Mouse (Mus musculus) spleen, postnatal 4 days (tissue): Measurements from ENCODE around the gene Myl12a.

Experiments
- DNase-seq, 2 experiments: peaks; one replicate each; pipeline ENCODE4 v3.0.0; 2022; ENCODE audit warnings: low spot score in 2 of 2

Myl12a gene

DNA sequence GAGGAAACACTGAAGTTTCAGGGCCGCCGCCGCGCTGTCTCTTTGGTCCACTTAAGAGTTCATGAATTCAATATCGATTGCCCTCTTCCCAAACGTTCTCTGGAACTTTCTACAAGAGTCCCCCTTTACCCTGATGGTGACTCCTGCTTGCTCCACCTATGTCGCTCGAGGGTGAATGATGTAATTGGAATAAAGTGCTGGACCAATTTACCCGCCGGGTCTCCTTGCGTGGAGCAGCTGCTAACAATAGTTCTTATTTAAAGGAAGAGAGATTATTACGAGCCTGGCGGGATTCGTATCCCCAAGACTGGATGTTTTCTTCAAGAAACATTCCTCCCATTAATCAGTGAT is at the start of gene Myl12a:
Gene Myl12a (minus strand): TSS at position 135 of the 351 bp plus-strand sequence.
- DNase-seq: no peak

DNA sequence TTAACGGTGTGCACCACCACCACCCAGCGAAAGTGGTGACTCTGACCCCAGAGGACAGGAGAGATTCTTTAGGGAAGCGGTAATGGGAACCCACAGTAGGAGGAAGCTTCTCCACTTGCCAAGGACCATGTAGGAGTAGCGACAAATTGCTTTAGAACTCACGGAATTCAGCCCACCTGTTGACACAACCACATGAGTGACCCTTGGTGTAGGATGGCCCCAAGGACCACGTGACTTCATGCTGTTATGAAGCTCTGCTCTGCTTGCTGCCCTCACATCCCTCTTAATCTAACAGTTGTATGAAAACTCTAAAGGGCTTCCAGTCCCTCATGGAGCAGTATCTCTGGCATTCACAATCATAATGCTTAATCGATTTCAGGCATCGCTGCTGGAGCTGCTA is 46.6 kb upstream of the Myl12a start:
- no peak for DNase-seq

DNA sequence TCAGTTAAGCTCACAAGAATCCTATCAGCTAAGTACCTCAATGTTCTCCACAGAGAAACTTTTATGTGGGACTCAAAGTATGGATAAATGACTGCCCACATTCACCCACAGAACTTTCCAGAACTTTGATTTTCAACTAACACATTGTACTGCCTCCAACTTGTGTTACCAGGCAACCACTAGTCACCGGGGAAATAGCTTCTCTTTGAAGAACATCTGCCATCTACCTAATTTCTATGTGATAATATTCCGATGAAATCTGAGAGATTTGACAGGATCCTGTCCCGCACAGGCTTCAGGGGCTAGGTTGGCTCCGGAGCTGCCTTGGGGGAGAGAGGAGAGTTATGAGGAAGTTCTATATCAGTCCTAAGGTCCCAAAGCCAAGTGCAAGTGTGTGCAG is 44.2 kb upstream of the Myl12a start:
- DNase-seq: no peak

- no peak for DNase-seq
Observed at GRCm38 (mm10) chr17:71045591-71045990, 42.9 kb upstream of the Myl12a start.

DNA sequence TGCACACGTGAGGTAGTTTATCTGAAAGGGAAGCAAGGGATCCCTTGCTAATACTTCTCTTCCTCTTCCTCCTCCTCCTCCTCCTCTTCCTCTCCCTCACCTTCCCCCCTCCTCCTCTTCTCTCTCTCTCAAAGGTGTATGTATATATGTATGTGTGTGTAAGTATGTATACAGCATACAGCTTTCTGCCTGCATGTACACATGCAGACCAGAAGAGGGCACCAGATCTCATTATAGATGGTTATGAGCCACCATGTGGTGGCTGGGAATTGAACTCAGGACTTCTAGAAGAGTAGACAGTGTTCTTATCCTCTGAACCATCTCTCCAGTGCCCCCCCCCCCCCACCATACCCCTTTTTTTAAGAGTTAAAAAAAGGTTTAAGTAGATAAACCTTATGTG is 40.0 kb upstream of the Myl12a start:
- no peak for DNase-seq

DNA sequence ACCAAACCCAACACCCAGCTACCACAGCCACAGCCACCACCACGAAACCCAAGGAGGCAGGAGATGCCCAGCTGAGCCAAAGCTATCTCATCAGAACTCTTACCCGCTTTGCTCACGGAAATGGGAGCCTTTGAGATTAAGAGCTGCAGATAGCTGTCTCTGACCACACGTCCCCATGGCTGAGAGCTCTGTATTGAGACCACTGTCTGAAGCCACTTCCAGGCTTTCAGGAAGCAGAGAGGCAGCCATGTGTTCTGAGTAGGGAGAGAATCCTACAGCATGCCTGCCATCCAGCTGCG is 37.9 kb upstream of the Myl12a start:
- no peak for DNase-seq

- no peak for DNase-seq
Observed at GRCm38 (mm10) chr17:71039851-71040581, 37.3 kb upstream of the Myl12a start.

GRCm38 (mm10) chr17:71038812-71039211 is 36.1 kb upstream of the Myl12a start:
- no peak for DNase-seq

GRCm38 (mm10) chr17:71037188-71037587 is 34.5 kb upstream of the Myl12a start:
- DNase-seq: no peak

DNA sequence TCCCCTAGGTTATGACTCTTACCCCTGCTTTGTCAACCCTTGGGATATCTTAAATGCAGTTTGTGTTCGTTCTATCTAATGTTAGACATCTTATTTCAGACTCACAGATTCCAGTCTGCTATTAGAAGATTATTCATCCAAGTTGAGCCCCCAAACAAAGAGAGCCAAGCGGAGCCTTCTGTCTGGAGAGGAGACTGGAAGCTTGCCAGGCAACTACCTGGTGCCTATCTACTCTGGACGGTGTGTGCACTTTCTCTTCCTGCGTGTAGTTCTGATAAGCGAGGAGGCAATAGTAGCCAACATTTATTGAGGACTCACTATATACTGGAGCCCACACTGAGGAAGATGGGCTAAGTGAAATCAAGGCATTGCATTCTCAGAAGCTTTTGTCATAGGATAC is 31.8 kb upstream of the Myl12a start:
- no peak for DNase-seq

- no peak for DNase-seq
Observed at GRCm38 (mm10) chr17:71032719-71033118, 30.0 kb upstream of the Myl12a start.

GRCm38 (mm10) chr17:71027186-71027585 is 24.5 kb upstream of the Myl12a start:
- DNase-seq: no peak

- DNase-seq: no peak
Observed at GRCm38 (mm10) chr17:71025922-71026321, 23.2 kb upstream of the Myl12a start.

DNA sequence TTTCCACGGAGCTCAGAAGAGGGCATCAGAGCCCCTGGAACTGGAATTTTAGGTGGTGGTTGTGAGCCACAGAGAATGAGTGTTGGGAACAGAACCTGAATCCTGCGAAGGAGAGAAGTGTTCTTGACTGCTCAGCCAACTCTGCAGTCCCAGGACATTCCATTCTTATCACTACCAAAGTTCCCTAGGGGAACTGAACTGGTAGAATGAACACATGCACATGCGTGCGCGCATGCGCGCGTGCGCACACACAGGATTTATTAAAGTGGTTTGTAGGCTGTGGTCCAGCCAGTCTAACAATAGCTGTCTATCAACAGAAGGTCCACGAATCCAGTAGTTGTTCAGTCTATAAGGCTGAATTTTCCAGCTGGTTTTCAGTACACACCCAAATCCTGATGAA is 21.4 kb upstream of the Myl12a start:
- no peak for DNase-seq

- DNase-seq: no peak
Observed at GRCm38 (mm10) chr17:71022841-71023240, 20.2 kb upstream of the Myl12a start.

- DNase-seq: no peak
Observed at GRCm38 (mm10) chr17:71019860-71020259, 17.2 kb upstream of the Myl12a start.

DNA sequence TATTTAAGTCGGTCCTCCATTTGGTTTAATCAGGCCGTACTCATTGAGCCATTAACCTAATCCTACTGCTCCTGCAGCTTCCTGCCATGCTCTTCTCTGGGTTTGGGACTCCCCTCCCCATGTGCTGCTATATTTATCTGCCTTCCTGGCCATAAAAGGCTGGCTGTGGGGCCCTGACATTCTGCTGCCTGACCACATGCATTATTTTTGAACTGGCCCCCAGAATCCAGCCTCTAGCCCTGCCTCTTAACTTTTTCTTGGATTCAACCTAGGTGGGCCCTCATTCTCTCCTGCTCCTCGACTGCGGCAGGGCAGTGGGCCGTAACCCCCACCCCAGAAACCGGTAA is 16.6 kb upstream of the Myl12a start:
- no peak for DNase-seq

DNA sequence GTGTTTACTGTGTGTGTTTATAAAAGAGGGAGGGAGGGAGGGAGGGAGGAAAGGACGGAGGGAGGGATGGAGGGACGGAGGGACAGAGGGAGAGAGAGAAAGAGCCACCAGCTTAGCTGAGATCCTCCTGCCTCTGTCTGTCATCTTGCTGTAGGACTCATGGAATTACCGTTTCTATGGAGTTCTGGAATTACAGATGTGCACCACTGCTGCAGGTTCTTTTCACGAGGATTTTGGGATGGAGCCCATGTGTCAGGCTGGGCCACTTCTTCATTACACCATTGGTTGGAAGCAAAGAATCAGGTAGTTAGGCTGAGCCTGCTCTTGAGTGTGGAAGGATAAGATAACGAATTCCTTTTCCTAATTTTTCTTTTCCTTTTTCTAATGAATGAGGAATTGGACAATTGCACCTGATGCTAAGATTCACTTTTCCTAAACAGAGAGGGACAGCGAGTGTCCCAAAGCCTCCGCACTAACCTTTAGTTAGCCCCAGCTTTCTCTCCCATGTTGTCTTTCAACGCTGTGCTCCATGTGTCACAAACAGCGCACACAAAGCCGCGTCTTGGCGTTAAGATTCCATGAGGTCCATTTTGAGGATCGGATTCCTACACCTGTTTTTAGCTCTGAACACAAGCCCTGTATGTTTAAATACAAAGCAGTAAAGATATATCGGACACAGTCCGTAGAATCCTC is 16.1 kb upstream of the Myl12a start:
- no peak for DNase-seq

GRCm38 (mm10) chr17:71018151-71018550 is 15.5 kb upstream of the Myl12a start:
- DNase-seq: no peak

DNA sequence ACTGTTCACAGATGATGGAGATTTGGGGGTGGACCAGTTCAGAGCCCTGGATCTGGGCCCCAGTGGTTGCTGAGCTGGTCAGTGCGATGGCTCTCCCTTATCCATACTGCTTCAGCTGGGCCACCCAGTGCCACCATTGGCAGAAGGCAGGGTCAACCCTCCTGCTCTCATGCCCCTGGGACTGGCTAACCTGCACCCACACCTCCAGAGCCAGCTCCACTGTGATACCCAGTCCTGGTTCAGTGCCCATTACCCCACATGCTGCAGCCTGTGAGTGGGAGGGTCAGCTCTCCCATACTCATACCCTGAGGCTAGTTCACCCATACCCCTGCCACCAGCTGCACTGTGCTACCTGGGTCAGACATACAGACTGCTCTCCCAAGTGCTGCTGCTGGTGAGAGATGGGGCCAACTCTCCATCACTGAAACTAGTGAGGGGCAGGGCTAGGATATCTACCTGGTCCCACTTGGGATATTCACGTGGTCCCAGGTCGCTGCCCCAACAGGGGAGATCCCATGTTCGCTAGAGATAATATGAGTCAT is 14.8 kb upstream of the Myl12a start:
- DNase-seq: no peak

DNA sequence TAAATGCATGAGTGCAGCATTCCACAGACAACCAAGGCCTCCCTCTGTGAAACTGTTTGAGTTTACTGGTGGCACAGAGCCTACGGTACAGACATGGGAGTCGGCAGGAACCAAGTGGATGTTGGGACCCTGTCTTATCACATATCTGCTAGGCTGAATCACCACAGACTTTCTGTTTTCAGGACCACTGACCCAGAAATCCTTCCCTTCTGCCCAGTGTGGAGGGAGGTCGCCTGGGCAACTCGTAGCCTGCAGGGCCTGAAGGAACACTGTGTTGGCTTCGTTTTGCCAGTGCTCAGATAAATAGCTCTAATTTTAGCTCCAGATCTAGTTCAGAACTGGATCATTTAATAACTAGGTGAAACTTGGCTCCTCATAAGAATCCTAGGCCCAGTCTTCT is 12.2 kb upstream of the Myl12a start:
- no peak for DNase-seq

DNA sequence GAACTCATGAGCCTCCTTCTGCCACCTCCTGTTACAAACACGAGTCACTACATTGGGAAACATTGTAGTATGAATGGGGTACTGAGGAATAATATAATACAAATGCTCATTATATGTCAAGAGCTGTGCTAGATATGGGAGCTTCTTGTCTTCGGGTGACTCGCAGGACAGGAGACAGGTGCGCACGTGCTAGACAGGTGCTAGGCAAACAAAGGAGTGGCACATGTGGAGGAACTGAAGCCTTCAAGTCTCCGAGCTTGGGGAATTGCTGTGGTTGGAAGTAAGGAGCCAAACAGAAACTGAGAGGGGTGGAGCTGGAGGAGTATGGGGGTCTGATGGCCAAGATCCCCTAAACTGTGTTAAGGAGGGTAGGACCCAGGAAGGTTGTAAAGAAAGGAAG is 10.4 kb upstream of the Myl12a start:
- no peak for DNase-seq

- DNase-seq: no peak
Observed at GRCm38 (mm10) chr17:71011931-71012662, 9.4 kb upstream of the Myl12a start.
